Mouse (Mus musculus): ENCODE measurements around the gene Canx. TPM values are rescaled to one million over a fixed set of nuclear protein-coding genes. Genes with fewer than 3 reads are reported as not detected.

Canx gene
- 4.5 and 79.1 TPM in 2 replicates for polyA plus RNA-seq (2012; ENCODE audit: insufficient read depth, low replicate concordance)

DNA sequence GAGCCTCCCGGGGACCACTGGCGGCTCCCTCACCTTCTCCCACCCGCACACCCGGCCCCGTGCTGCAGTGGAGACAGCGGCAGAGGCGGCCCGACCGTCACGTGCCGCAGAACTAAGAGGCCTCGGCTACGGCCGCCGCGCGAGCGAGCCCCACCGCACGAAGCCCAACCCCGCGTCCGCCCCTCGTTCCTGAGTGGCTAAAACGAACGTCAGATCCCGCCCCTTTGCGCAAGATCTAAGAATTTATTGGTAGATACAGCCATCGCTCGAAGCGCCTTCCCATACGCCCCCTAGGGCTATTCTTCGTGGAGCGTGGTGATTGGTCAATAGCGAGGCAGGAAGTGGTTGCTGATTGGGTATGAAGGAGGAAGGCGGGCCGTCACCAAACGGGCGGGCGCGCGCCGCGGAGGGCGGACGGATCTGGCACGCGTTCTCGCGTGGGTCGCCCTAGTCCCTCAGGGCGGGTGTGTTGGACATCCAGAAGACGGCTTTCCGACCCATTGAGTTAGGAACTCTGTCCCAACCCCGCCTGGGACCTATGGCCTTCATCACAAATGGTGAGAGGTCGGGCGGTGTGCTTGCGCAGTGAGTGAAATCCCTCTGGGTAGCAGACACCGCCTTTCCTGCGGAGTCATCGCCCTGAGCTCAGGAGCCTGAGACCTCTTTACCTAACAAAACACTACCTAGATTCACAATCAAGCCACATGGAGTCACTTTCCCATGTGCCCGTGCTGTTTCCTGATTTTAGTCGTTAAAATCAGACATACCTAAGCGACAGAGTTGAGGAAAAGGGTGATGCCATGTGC is at the start of gene Canx:
Canx (minus strand) TSS at position 178 of the 806 bp plus-strand sequence.
- Histone ChIP-seq H3K4me3 (replicated peaks) (peak within 1 kb of the TSS; percentile 97), H3K4me1 (peaks cover 49% of the 10 kb centered on the region), H3K27me3 (replicated peaks) (no peaks in the 10 kb centered on the region), H3K9me3 (no peaks in the 10 kb centered on the region), H3K36me3 (replicated peaks; ENCODE audit: low read length) (peaks cover 19% of the 10 kb centered on the region)
- no peak for TF ChIP-seq FLI1 (IDR thresholded peaks at IDR 0.05; ENCODE audit: low read length)
- no peak for TF ChIP-seq GATA1 (IDR thresholded peaks at IDR 0.05; ENCODE audit: borderline replicate concordance, low read length)

DNA sequence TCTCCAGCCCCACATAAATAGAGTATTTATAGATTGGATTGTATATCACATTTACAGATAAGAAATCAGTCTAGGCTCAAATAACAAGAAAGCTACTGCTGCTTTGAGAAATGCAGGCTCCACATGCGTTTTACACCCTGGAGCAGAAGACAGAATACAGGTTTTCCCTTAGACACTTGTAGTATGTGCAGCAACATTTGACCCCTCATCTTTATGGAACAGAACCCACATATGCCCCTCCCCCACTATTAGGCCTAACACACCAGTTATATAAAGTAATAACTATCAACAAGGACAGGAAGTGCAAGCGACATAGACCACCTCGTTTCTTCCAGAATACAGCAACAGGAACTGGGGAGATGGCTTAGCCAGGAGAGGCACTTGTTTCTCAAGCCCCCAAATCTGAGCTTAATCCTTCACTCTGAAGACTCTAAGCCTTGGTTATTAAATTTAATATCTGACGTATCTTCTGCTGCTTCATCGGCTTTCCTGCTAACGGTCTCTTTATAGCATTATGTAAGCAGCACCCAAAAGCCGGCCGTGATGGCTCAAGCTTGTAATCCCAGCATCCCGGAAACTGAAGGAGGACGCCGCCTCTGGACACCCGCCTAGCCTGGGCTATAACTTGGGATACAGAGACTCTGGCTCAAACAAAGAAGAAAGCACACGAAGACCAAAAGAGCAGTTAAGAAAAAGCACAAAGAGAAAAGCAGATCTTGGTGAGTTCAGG is 49.0 kb upstream of the Canx start:
- TF ChIP-seq FLI1 (IDR thresholded peaks at IDR 0.05; ENCODE audit: low read length) (no peak), GATA1 (IDR thresholded peaks at IDR 0.05; ENCODE audit: borderline replicate concordance, low read length) (no peak)
- peaks cover 42% of the 10 kb centered on the region for H3K4me1 ChIP-seq
- H3K27me3 ChIP-seq (replicated peaks): no peaks in the 10 kb centered on the region
- H3K9me3 ChIP-seq: no peaks in the 10 kb centered on the region
- no peak overlapping the region for H3K4me3 ChIP-seq (replicated peaks)
- H3K36me3 ChIP-seq (replicated peaks; ENCODE audit: low read length): peaks cover 8% of the 10 kb centered on the region

DNA sequence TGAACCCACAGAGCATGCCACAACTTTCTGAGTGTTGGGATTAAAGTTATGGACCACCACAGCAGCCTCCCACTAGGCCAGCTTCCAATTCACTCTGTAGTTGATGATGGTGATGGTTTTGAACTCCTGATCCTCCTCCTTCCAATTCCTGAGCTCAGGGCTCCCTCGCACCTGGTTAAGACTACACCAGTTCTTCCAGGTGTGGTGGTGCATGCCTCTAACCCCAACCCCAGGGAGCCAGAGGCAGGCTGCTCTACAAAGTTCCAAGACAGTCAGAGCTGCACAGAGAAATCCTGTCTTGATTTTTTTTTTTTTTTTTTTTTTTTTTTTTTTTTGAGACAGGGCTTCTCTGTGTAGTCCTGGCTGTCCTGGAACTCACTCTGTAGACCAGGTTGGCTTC is 48.1 kb upstream of the Canx start:
- Histone ChIP-seq H3K4me1 (peaks cover 41% of the 10 kb centered on the region), H3K36me3 (replicated peaks; ENCODE audit: low read length) (peaks cover under 1% of the 10 kb centered on the region), H3K27me3 (replicated peaks) (no peaks in the 10 kb centered on the region), H3K4me3 (replicated peaks) (no peak overlapping the region), H3K9me3 (no peaks in the 10 kb centered on the region)
- no peak for TF ChIP-seq GATA1 (IDR thresholded peaks at IDR 0.05; ENCODE audit: borderline replicate concordance, low read length)
- TF ChIP-seq FLI1 (IDR thresholded peaks at IDR 0.05; ENCODE audit: low read length): no peak

DNA sequence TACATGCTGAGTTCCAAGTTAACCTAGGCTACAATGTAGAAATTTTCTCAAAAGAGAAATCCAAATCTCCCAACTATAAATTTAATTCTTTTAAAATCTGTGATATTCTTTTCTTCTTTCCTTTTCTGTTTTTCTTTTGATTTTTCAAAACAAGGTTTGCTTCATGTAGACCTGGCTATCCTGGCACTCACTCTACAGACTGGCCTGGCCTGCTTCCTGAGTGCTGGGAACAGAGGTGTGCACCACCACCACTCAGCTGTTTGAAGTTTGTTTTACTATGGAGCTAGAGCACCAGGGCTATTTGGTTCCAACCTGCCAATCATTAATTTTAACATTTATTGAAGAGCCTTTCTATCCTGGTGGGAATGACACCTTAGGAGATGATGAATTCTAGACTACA is 47.6 kb upstream of the Canx start:
- no peaks in the 10 kb centered on the region for H3K36me3 ChIP-seq (replicated peaks; ENCODE audit: low read length)
- H3K27me3 ChIP-seq (replicated peaks): no peaks in the 10 kb centered on the region
- no peaks in the 10 kb centered on the region for H3K9me3 ChIP-seq
- no peak overlapping the region for H3K4me3 ChIP-seq (replicated peaks)
- peaks cover 46% of the 10 kb centered on the region for H3K4me1 ChIP-seq
- TF ChIP-seq GATA1 (IDR thresholded peaks at IDR 0.05; ENCODE audit: borderline replicate concordance, low read length): no peak
- no peak for TF ChIP-seq FLI1 (IDR thresholded peaks at IDR 0.05; ENCODE audit: low read length)

DNA sequence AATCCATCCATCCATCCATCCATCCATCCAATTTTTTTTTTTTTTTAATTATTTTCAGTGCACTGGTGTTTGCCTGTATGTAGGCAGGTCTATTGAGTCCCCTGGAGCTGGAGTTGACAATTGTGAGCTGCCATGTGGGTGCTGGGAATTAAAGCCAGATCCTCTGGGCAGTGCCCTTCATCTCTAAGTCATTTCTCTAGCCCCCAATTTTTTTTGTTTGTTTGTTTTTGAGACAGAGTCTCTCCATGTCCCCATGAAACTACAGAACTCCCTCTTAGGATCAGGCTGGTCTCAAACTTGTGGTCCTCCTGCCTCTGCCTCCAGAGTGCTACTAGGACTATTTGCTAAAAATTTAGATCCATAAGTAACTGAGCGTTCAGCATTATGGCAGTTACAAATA is 46.4 kb upstream of the Canx start:
- Histone ChIP-seq H3K4me3 (replicated peaks) (no peak overlapping the region), H3K4me1 (peaks cover 52% of the 10 kb centered on the region), H3K27me3 (replicated peaks) (peaks cover 1% of the 10 kb centered on the region), H3K36me3 (replicated peaks; ENCODE audit: low read length) (no peaks in the 10 kb centered on the region), H3K9me3 (no peaks in the 10 kb centered on the region)
- TF ChIP-seq FLI1 (IDR thresholded peaks at IDR 0.05; ENCODE audit: low read length): no peak
- TF ChIP-seq GATA1 (IDR thresholded peaks at IDR 0.05; ENCODE audit: borderline replicate concordance, low read length): no peak

DNA sequence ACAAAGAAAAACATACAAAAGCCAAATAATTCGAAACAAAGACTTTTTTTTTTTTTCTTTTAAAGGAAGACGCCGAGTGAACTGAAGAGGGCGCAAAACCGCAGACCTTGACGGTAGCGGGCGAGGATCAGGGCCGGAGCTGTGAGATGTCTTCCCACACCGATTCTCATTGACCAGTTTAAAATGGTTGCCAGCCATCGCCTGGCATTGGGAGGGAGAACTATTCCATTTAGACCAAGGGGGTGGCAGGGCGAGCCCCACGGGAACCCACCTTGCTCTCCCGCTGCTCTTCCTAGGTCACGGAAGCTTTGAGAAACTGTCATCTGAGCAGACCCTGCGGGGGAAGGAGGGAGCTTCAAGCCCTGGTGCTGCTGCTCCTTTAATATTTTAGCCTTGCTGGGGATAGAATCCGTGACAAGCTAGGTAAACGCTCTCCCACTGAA is 45.9 kb upstream of the Canx start:
- Histone ChIP-seq H3K4me1 (peaks cover 48% of the 10 kb centered on the region), H3K27me3 (replicated peaks) (peaks cover 1% of the 10 kb centered on the region), H3K4me3 (replicated peaks) (peak overlapping the region; percentile 87), H3K36me3 (replicated peaks; ENCODE audit: low read length) (no peaks in the 10 kb centered on the region), H3K9me3 (no peaks in the 10 kb centered on the region)
- no peak for TF ChIP-seq FLI1 (IDR thresholded peaks at IDR 0.05; ENCODE audit: low read length)
- TF ChIP-seq GATA1 (IDR thresholded peaks at IDR 0.05; ENCODE audit: borderline replicate concordance, low read length): no peak

DNA sequence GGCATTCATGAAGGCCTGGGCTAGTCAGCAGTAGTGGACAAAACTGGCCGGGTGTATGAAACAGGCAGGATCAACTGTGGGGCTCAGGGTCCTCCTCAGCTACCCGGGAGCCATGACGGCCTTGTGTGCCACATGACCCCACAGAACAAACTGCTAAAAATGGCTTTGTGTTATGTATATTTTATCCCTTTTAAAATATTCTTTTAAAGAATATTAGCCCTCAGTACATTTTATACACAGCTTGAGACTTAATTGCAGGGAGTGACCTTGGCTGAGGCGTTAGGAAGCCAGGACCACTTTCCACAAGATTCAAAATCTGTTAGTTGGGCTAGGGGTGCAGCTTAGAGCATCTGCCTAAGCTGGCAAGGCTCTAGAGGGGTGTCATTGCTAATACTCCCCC is 45.5 kb upstream of the Canx start:
- peak overlapping the region; percentile 42 for H3K4me3 ChIP-seq (replicated peaks)
- TF ChIP-seq GATA1 (IDR thresholded peaks at IDR 0.05; ENCODE audit: borderline replicate concordance, low read length): no peak
- no peak for TF ChIP-seq FLI1 (IDR thresholded peaks at IDR 0.05; ENCODE audit: low read length)
- peaks cover 43% of the 10 kb centered on the region for H3K4me1 ChIP-seq
- no peaks in the 10 kb centered on the region for H3K9me3 ChIP-seq
- no peaks in the 10 kb centered on the region for H3K36me3 ChIP-seq (replicated peaks; ENCODE audit: low read length)
- peaks cover 2% of the 10 kb centered on the region for H3K27me3 ChIP-seq (replicated peaks)

DNA sequence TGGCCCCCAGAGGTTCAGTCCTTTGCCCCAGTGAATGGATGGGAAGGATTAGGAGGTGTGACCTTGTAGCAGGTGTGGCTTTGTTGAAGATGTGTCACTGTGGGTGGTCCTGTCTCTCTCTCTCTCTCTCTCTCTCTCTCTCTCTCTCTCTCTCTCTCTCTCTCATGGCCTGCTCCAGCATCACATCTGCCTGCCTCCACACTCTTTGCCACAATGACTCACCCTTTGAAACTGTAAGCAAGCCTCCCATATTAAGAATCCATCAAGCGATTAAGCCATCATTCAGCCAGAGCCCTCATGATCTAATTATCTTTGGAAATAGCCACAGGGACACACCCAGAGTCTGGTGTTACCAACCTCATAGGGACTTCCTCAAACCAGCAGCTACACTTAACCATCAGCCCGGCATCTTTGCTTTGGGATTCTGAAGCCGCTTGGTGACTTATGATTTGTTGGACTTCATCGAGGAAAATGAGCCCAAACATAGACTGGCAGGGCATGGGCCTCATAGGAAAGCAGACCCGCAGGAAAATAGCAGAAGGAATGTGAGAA is 44.0 kb upstream of the Canx start:
- Histone ChIP-seq H3K4me1 (peaks cover 43% of the 10 kb centered on the region), H3K36me3 (replicated peaks; ENCODE audit: low read length) (no peaks in the 10 kb centered on the region), H3K27me3 (replicated peaks) (peaks cover 3% of the 10 kb centered on the region), H3K4me3 (replicated peaks) (no peak overlapping the region), H3K9me3 (no peaks in the 10 kb centered on the region)
- no peak for TF ChIP-seq FLI1 (IDR thresholded peaks at IDR 0.05; ENCODE audit: low read length)
- no peak for TF ChIP-seq GATA1 (IDR thresholded peaks at IDR 0.05; ENCODE audit: borderline replicate concordance, low read length)

DNA sequence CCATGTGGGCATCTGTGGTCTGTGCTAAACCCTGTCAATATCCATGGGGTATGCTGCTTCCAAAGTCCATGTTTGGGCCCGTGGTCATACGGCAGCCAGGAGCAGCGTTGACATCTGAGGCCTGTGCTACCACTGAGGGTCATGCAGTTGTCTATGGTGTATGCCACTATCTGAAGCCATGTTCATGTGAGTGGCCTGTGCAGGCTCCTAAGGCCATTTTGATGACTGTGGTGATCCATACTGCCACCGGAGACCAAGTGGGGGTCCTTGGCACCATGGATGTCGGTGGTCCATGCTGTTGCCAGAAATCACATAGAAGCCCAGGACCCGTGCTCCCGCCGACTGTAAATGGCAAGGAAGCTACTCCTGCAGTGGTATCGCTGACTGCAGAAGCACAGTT is 42.1 kb upstream of the Canx start:
- Histone ChIP-seq H3K27me3 (replicated peaks) (peaks cover 7% of the 10 kb centered on the region), H3K36me3 (replicated peaks; ENCODE audit: low read length) (no peaks in the 10 kb centered on the region), H3K4me3 (replicated peaks) (no peak overlapping the region), H3K9me3 (peaks cover 7% of the 10 kb centered on the region; the same call in 1 of the 2 replicates), H3K4me1 (peaks cover 44% of the 10 kb centered on the region)
- no peak for TF ChIP-seq FLI1 (IDR thresholded peaks at IDR 0.05; ENCODE audit: low read length)
- TF ChIP-seq GATA1 (IDR thresholded peaks at IDR 0.05; ENCODE audit: borderline replicate concordance, low read length): no peak
